Mouse (Mus musculus) spleen, postnatal 36 days (tissue): ENCODE results near the gene Hbb-bt.
"Not testable (repeated sequence)": the region's sequence is repeated elsewhere in the genome, so short reads cannot be mapped to it uniquely, and the experiment has no call there.

Experiments
- DNase-seq, 2 experiments: peaks; one replicate each; pipeline ENCODE4 v3.0.0; 2022; ENCODE audit warnings: low spot score in 2 of 2, mixed read lengths in 1 of 2

Gene Hbb-bt

DNA sequence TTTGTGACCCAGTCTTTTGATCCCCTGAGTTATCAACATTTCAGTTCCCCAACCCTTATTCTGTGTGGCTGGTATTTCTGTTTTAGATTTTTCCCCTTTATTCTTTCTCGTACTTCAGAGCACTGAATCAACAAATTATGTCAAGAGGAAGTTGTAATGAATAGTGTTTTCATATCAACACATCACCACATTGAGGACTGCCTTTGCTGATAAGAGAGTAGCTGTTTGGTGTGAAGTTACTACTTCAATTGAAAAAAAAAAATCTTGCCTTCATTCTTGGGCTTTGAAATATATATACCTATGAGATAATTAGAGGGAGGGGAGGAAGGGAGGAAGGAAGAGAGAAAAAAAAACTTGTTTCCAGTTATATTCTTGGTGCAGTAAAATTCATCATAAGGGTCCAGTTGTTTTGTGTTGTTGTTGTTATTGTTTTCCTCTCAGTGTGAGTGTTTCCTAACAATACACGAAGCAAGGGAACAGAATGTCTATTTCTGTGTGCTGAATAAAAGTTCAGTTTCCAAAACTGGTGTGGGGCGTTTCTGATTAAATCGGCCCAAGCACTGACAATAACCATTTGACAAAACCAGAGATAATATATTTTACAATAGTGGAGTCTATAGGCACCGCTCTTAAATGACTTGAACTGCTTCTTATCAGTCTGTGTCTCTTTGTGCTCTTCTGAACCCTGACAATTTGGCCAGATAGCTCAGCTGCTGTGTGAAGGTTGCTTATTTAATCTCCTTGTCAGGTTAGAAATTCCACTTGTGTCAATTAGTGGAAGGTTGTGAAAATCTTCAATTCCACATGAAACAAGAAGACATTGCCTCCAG is 4.6 kb downstream of the Hbb-bt start:
- DNase-seq: no peak

GRCm38 (mm10) chr7:103808120-103808519 is 5.7 kb downstream of the Hbb-bt start:
- not testable (repeated sequence) for DNase-seq

GRCm38 (mm10) chr7:103806856-103807255 is 6.9 kb downstream of the Hbb-bt start:
- no peak for DNase-seq

GRCm38 (mm10) chr7:103792669-103793388 is 21.0 kb downstream of the Hbb-bt start:
- no peak for DNase-seq

GRCm38 (mm10) chr7:103791721-103792120 is 22.1 kb downstream of the Hbb-bt start, which contains the start of gene Olfr67:
TSS of gene Olfr67 (minus strand) at chr7:103791821.
- no peak for DNase-seq

DNA sequence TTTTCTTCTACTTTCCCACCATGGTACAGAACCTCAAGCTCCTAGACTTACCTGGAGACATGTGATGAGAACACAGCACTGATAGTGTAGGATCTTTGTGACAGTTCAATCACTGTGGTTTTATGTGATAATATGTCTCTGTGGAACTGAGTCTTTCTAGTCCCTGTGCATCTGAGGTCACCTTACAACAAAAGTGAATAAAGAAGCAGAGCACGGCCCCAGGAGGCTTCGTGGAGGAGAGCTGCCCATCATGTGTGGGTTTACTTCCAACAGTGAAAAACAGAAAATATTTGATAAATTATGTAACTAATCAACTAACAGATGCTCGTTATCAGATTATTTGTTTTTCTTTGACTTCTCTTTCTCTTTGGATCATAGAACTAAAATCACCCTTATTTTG is 34.2 kb downstream of the Hbb-bt start, which contains the start of gene Olfr68:
TSS of gene Olfr68 (minus strand) at position 101 of the 400 bp plus-strand sequence.
- DNase-seq: no peak

GRCm38 (mm10) chr7:103777652-103778051 is 36.1 kb downstream of the Hbb-bt start:
- not testable (repeated sequence) for DNase-seq

DNA sequence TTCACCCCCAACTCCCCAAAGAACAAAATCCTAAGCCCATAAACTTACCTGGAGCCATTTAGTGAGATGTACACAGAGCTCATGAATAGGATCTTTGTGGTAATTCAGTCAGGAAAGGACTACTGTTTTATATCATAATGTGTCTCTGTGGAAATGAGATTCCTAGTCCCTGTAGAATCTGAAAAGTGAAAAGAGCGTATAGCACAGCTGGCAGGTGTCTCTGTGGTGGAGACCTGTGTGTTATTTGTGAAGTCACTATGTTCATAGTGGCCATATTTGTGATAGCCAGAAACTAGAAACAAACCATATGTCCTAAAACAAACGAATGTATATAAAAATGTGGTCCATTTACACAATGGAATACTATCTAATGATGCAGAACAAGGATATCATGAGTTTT is 42.3 kb downstream of the Hbb-bt start, which contains the start of gene Olfr69:
TSS of gene Olfr69 (minus strand) at position 101 of the 400 bp plus-strand sequence.
- DNase-seq: no peak

GRCm38 (mm10) chr7:103767687-103768086 is 46.1 kb downstream of the Hbb-bt start:
- DNase-seq: not testable (repeated sequence)
